Mouse (Mus musculus) liver, embryonic 11.5 days (tissue): ENCODE results near the gene Cpne8. TPM values are rescaled to one million over a fixed set of nuclear protein-coding genes. Genes with fewer than 3 reads are reported as not detected.

Experiments
- ATAC-seq: fragments of 200-750 bp; cut with Nextera tagmentation; replicated peaks from 2 replicates; pipeline ENCODE4 v1.8.0; 2017; ENCODE audit warnings: moderate number of reproducible peaks, mild to moderate bottlenecking, moderate TSS enrichment, moderate library complexity; ENCODE audit not compliant: low FRiP score
- DNase-seq: peaks from one replicate; pipeline ENCODE4 v3.0.0-alpha.2; 2017; ENCODE audit warnings: low spot score
- H3K27ac ChIP-seq: fragments of 300-500 bp; sonication (generic); 2 replicates; pipeline ENCODE4 v1.5.1; 2014; ENCODE audit warnings: mild to moderate bottlenecking, low read depth, low read length, control low read depth
- H3K27me3 ChIP-seq: fragments of 300-500 bp; sonication (generic); replicated peaks from 2 replicates; pipeline ENCODE4 v1.6.1; 2014; ENCODE audit warnings: low read length, mixed read lengths; ENCODE audit not compliant: control insufficient read depth, insufficient read depth
- H3K36me3 ChIP-seq: fragments of 300-500 bp; sonication (generic); 2 replicates; pipeline ENCODE4 v1.6.1; 2014; ENCODE audit warnings: mild to moderate bottlenecking, low read length, moderate library complexity, mixed read lengths; ENCODE audit not compliant: control insufficient read depth, insufficient read depth
- H3K4me1 ChIP-seq: fragments of 300-500 bp; sonication (generic); replicated peaks from 2 replicates; pipeline ENCODE4 v1.6.1; 2014; ENCODE audit warnings: low read length, mixed read lengths; ENCODE audit not compliant: control insufficient read depth, insufficient read depth
- H3K4me2 ChIP-seq: fragments of 300-500 bp; sonication (generic); 2 replicates; pipeline ENCODE4 v1.6.1; 2014; ENCODE audit warnings: mild to moderate bottlenecking, control low read depth, moderate library complexity
- H3K4me3 ChIP-seq: fragments of 300-500 bp; sonication (generic); 2 replicates; pipeline ENCODE4 v1.5.1; 2014; ENCODE audit warnings: low read depth, low read length, control low read depth
- H3K9ac ChIP-seq: fragments of 300-500 bp; sonication (generic); 2 replicates; pipeline ENCODE4 v1.6.1; 2014; ENCODE audit warnings: low read depth, low read length, control low read depth
- H3K9me3 ChIP-seq: fragments of 300-500 bp; sonication (generic); 2 replicates; pipeline ENCODE4 v1.6.1; 2016; ENCODE audit warnings: low read length, inconsistent platforms, mixed read lengths; ENCODE audit not compliant: control insufficient read depth
- WGBS: fragments of 180-500 bp; shearing (Covaris S2); extraction: QIAGEN DNeasy Blood & Tissue Kit; methylation state at CpG from one replicate; pipeline ENCODE4 v1.1.7; 2014; 5-methylcytosine and 5-hydroxymethylcytosine counted together
- polyA plus RNA-seq: library from polyadenylated mRNA; unstranded; fragments of >200 nt; fragmentation: Nextera tagmentation; extraction: Ambion mirVana; gene quantifications from 2 replicates; pipeline ENCODE4 v1.2.1, GENCODE M21; 2014

Cpne8 gene
- polyA plus RNA-seq, 1 experiment from 2014 or later = 1.7 TPM

DNA sequence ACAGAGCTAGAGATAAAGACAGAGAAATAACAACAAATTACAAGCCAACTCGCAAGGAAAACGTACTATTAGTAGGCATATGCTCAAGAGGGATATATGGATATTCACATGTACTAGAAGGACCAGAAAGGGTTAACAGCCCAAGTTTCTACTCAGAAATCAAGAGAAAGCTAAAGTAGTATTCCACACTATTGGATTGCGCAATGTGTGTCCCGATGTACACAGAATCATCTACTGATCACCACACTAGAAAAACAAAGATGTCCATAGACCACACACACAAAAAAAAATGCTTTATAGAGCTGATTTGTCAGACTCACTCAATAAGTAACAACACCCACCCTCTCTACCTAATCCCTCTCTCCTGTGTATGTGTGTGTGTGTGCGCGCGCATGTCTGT, 130.6 kb downstream of the Cpne8 start:
- no peaks in the 10 kb centered on the region for H3K4me1 ChIP-seq
- 94% methylated on average over 7 of the region's 7 CpGs for WGBS

DNA sequence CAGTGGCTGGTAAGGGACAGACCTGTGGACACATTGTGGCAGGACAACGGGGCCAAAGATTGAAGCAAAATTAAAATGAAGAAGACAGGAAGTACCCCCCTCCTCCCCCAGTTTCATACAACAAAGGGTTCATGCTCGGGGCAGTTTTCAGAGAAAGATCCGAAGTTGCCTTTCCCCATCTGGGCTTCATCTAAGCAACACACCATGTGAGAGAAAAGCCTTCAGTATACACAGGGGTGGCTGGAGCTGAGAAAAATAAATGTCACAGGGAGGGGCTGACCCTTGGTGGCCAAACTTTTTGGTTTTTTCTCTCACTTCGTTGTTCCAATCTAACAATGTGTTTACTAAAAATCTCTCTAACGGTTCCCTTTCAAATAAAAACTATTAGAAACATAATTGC, 135.8 kb downstream of the Cpne8 start:
- Histone ChIP-seq H3K4me2 (no peak overlapping the region), H3K27me3 (no peaks in the 10 kb centered on the region), H3K36me3 (no peaks in the 10 kb centered on the region), H3K27ac (no peak overlapping the region), H3K9me3 (no peaks in the 10 kb centered on the region), H3K4me3 (no peak overlapping the region), H3K4me1 (no peaks in the 10 kb centered on the region), H3K9ac (no peak overlapping the region)
- 67% methylated on average over 5 of the region's 5 CpGs for WGBS
- ATAC-seq (no peak), DNase-seq (no peak)

More for the DNA sequence above, 130.6 kb downstream of the Cpne8 start:
- Histone ChIP-seq H3K4me2 (no peak overlapping the region), H3K27ac (no peak overlapping the region), H3K36me3 (no peaks in the 10 kb centered on the region), H3K27me3 (no peaks in the 10 kb centered on the region), H3K9me3 (no peaks in the 10 kb centered on the region), H3K9ac (no peak overlapping the region), H3K4me3 (no peak overlapping the region)
- ATAC-seq = no peak
- DNase-seq = no peak

DNA sequence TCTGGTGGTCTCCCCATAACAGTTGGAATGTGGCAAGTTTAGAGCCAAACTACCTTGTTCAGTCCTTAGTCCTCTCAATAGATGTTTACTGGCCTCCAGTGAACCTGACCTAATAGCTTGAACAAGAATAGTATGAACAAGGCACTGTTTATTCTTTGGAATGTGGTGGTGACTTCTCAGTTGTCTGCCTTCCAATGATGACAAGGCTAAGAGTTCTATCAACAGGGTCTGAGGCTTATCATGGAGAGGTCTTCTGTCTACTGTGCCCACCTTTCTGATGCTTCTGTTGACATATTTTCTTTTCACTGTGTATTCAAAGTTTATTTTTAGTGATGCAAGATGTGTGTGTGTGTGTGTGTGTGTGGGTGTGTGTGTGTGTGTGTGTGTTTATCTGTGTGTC, 137.1 kb downstream of the Cpne8 start:
- H3K27me3 ChIP-seq = no peaks in the 10 kb centered on the region
- no peak overlapping the region for H3K9ac ChIP-seq
- H3K4me3 ChIP-seq = no peak overlapping the region
- ATAC-seq = no peak
- H3K4me2 ChIP-seq = no peak overlapping the region
- no peak for DNase-seq
- H3K36me3 ChIP-seq = no peaks in the 10 kb centered on the region
- no peak overlapping the region for H3K27ac ChIP-seq
- no peaks in the 10 kb centered on the region for H3K4me1 ChIP-seq
- H3K9me3 ChIP-seq = no peaks in the 10 kb centered on the region

DNA sequence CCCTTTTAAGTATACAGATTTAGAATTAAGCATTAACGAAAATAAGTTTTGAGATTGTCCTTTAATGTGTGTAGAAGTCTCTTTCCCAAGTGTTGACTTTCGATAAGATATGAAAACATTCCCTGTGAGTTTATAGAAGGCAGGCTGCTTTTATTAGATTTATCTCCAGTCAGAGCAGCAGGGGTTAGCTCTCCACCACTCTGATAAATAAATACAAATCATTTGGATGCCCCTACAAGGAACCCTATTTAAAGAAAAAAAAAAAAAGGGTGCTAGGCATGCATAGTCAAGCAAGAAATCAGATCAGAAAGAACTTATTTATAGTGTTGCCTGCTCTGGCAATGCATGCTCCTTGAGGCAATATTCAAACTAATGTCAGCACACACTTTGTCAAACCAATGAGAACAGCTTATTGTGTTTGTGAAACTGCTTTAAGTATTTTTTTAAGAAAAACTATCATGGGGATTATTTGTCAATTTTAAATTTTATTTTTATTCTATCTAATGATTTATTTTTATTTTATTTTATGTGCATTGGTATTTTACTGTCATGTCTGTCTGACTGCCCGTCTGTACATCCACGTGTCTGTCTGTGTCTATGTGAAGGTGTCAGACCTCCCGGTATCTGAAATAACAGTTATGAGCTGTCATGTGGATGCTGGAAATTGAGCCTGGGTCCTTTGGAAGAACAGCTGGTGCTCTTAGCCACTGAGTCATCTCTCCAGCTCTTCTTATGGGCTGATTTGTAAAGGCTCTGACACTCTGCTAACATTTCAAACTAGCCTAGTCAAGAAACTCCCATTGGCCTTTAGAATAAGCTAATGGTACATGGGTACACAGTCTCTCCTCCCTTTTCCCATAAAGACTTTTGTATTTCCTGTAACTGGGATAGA, 142.7 kb downstream of the Cpne8 start:
- Histone ChIP-seq H3K9ac (no peak overlapping the region), H3K4me1 (no peaks in the 10 kb centered on the region), H3K9me3 (no peaks in the 10 kb centered on the region), H3K4me3 (no peak overlapping the region), H3K27me3 (no peaks in the 10 kb centered on the region), H3K36me3 (no peaks in the 10 kb centered on the region), H3K4me2 (no peak overlapping the region), H3K27ac (no peak overlapping the region)
- no peak for ATAC-seq
- WGBS = 73% methylated on average over 5 of the region's 5 CpGs
- no peak for DNase-seq

DNA sequence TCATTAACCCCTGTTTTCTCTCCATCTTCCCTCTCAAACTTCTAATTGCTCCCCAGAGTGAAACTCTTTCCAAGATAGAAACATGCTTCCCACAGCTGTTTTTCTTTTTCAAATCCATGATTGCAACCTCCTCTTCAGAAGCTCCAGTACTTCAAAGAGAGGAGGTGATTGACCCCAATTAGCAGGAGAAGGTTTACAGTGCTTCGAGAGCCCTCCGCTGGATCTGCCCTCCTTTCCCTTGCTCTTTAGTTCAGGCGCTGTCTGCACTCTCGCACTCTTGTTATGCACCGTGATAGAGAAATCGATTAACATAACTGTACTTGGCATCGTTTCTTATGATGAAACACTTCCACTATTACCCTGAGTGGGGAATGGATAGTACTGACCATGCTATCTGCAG, 143.5 kb downstream of the Cpne8 start:
- no peak for DNase-seq
- no peak overlapping the region for H3K9ac ChIP-seq
- WGBS = 59% methylated on average over 7 of the region's 7 CpGs
- no peak overlapping the region for H3K27ac ChIP-seq
- no peaks in the 10 kb centered on the region for H3K36me3 ChIP-seq
- no peaks in the 10 kb centered on the region for H3K4me1 ChIP-seq
- H3K4me3 ChIP-seq = no peak overlapping the region
- no peak for ATAC-seq
- no peaks in the 10 kb centered on the region for H3K9me3 ChIP-seq
- no peaks in the 10 kb centered on the region for H3K27me3 ChIP-seq
- no peak overlapping the region for H3K4me2 ChIP-seq

DNA sequence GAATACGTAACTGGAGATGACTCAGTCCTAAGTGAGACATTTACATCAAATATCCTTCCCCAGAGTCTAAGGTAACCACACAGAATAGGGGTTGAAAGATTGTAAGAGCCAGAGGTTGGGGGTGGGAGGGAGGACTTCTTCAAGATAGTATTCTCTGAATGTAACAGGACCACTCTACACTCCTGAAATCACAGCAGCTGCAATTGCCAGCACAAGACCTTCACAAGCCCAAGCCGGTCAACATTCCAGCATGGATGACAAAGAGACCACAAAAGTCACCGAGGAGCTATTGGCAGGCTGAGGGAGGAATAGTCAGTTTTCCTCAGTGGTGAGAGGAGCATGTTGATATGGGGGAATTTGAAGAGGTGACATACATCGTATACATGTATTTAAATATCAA, 166.5 kb downstream of the Cpne8 start:
- WGBS = 86% methylated on average over 4 of the region's 4 CpGs
- no peak overlapping the region for H3K9ac ChIP-seq
- H3K9me3 ChIP-seq = no peaks in the 10 kb centered on the region
- no peaks in the 10 kb centered on the region for H3K27me3 ChIP-seq
- no peaks in the 10 kb centered on the region for H3K4me1 ChIP-seq
- ATAC-seq (no peak), DNase-seq (no peak)
- H3K36me3 ChIP-seq = no peaks in the 10 kb centered on the region
- no peak overlapping the region for H3K4me2 ChIP-seq
- no peak overlapping the region for H3K27ac ChIP-seq
- no peak overlapping the region for H3K4me3 ChIP-seq

DNA sequence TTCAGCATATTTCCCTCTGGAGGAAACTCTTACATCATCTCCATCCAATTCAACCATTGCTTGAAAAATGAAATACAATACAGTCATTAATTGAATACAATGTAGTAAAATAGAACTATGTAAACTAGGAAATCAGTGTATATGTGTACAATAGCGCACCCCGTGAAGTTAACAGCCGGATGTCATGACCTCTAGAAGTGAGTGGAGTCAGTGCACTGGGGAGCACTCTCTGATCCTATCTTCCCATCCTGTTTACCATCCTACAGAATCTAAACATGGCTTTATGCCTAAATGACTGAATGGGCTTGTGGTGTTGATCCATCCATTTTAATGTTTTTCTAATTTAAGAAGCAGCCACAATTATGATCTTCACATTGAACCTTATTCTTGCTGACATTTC, 182.2 kb downstream of the Cpne8 start:
- H3K9ac ChIP-seq = no peak overlapping the region
- no peaks in the 10 kb centered on the region for H3K36me3 ChIP-seq
- H3K4me2 ChIP-seq = no peak overlapping the region
- no peaks in the 10 kb centered on the region for H3K4me1 ChIP-seq
- WGBS = 90% methylated on average over 3 of the region's 3 CpGs
- H3K27ac ChIP-seq = no peak overlapping the region
- no peak for DNase-seq
- no peaks in the 10 kb centered on the region for H3K9me3 ChIP-seq
- no peak overlapping the region for H3K4me3 ChIP-seq
- no peak for ATAC-seq
- H3K27me3 ChIP-seq = no peaks in the 10 kb centered on the region

DNA sequence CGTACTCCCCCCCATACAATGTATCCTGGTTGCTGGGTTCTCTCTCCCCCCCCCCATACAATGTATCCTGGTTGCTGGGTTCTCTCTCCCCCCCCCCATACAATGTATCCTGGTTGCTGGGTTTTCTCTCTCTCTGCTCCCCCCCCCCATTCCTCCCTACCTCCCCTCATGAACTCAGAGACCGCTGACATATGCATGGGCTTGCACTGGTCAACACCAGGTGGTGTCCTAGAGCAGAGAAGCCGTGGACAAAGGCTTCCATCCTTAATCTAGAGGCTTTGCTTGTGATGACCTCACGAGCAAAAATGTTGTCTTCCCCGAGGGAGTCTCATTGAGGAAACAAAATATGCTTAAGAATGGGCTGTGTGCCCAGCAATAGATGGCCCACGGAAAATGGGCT, 187.7 kb downstream of the Cpne8 start:
- Histone ChIP-seq H3K9me3 (no peaks in the 10 kb centered on the region), H3K4me1 (no peaks in the 10 kb centered on the region), H3K9ac (no peak overlapping the region), H3K4me2 (no peak overlapping the region), H3K27ac (no peak overlapping the region), H3K36me3 (no peaks in the 10 kb centered on the region), H3K4me3 (no peak overlapping the region), H3K27me3 (no peaks in the 10 kb centered on the region)
- DNase-seq = no peak
- no peak for ATAC-seq
- WGBS = 72% methylated on average over 6 of the region's 6 CpGs

DNA sequence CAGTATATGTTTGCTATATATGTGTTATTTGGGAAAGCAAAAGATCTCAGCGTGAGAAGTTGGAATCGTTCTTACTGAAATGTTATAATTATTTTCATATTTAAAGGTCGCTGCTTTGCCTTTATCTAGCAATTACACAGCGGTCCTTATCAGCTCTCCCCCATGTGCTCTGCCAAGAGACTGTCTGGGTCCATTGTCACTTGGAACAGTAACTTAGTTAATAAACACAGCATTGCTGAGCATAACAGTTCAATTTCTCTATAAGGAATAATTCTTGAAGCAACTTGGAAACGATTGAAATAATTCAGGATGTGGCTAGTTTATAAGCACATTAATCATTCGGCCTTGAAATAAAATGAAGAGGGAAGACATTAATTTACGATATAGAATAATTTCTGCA, 189.0 kb downstream of the Cpne8 start:
- no peak for DNase-seq
- 77% methylated on average over 7 of the region's 7 CpGs for WGBS
- no peak overlapping the region for H3K4me2 ChIP-seq

More for the DNA sequence above, 189.0 kb downstream of the Cpne8 start:
- H3K4me3 ChIP-seq = no peak overlapping the region
- no peak for ATAC-seq
- no peaks in the 10 kb centered on the region for H3K9me3 ChIP-seq
- H3K27ac ChIP-seq = no peak overlapping the region
- no peaks in the 10 kb centered on the region for H3K36me3 ChIP-seq
- no peaks in the 10 kb centered on the region for H3K27me3 ChIP-seq
- no peaks in the 10 kb centered on the region for H3K4me1 ChIP-seq
- H3K9ac ChIP-seq = no peak overlapping the region
